Mouse (Mus musculus): ENCODE results near the gene Rfc4. TPM values are rescaled to one million over a fixed set of nuclear protein-coding genes. Genes with fewer than 3 reads are reported as not detected.

Gene Rfc4
- polyA plus RNA-seq, 1 experiment, result 0.98 TPM

DNA sequence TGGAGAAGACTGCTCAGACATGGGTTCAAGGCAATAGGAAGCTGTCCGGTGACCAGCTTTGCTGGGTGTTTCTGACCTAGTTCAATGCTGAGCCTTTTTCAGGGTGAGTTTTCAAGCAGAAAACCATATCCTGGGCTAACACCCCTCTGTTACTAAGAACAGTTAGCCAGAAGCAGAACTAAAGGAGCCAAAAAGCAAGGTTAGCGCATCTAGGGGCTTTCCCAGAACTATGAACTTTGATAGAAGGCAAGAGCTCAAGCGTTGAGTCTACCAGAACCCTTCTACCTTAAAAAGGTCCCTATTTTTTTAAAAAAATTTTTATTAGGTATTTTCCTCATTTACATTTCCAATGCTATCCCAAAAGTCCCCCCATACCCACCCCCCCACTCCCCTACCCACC lies 13.4 kb upstream of the Rfc4 start:
- Histone ChIP-seq H3K4me1 (ENCODE audit: control insufficient read depth, insufficient read depth, insufficient read length, low read length) (no peaks in the 10 kb centered on the region), H3K36me3 (ENCODE audit: control insufficient read depth, insufficient read depth, low read length) (no peaks in the 10 kb centered on the region), H3K27ac (ENCODE audit: insufficient read depth, low read depth, low read length) (no peak overlapping the region), H3K27me3 (ENCODE audit: control insufficient read depth, insufficient read depth, low read length) (no peaks in the 10 kb centered on the region), H3K4me3 (ENCODE audit: low read depth, low read length) (no peak overlapping the region)
- 86% methylated on average over 3 of the region's 3 CpGs for WGBS
- TF ChIP-seq POLR2A (IDR thresholded peaks at IDR 0.05; ENCODE audit: low read depth, low read length), result no peak
- no peak for TF ChIP-seq CTCF (IDR thresholded peaks at IDR 0.05; ENCODE audit: extremely low read depth, insufficient read length, insufficient replicate concordance, low read depth, low read length)

DNA sequence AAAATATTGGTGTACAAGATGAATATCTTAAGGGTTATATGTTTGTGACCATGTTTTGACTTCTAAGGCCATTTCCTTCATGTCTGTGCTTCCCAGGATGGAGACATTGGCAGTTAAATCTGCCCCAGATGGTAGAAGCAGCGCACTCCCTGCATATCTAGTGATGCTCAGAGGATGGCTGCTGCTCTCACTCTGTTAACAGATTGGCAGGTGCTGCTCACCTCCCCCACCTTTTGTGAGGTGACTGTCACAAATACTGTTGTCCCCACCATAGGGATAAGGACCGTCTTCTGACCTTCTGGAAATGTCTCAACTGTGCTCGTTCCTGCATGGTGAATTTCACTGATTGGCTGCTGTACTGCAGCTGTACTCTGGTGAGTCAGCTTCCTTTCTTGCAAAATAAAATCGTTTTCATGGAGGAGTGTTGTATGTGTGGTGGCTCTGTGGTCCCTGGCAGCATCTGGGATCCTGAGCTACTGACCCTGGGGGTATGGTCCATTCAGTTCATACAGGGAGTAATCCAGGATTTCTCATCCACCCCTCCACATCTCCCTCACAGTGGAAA lies 9.0 kb upstream of the Rfc4 start:
- no peaks in the 10 kb centered on the region for H3K4me1 ChIP-seq (ENCODE audit: control insufficient read depth, insufficient read depth, insufficient read length, low read length)
- 49% methylated on average over 4 of the region's 4 CpGs for WGBS
- H3K27ac ChIP-seq (ENCODE audit: insufficient read depth, low read depth, low read length), result no peak overlapping the region
- H3K36me3 ChIP-seq (ENCODE audit: control insufficient read depth, insufficient read depth, low read length), result no peaks in the 10 kb centered on the region
- TF ChIP-seq POLR2A (IDR thresholded peaks at IDR 0.05; ENCODE audit: low read depth, low read length), result no peak
- no peak for TF ChIP-seq CTCF (IDR thresholded peaks at IDR 0.05; ENCODE audit: extremely low read depth, insufficient read length, insufficient replicate concordance, low read depth, low read length)
- H3K27me3 ChIP-seq (ENCODE audit: control insufficient read depth, insufficient read depth, low read length), result no peaks in the 10 kb centered on the region
- no peak overlapping the region for H3K4me3 ChIP-seq (ENCODE audit: low read depth, low read length)

DNA sequence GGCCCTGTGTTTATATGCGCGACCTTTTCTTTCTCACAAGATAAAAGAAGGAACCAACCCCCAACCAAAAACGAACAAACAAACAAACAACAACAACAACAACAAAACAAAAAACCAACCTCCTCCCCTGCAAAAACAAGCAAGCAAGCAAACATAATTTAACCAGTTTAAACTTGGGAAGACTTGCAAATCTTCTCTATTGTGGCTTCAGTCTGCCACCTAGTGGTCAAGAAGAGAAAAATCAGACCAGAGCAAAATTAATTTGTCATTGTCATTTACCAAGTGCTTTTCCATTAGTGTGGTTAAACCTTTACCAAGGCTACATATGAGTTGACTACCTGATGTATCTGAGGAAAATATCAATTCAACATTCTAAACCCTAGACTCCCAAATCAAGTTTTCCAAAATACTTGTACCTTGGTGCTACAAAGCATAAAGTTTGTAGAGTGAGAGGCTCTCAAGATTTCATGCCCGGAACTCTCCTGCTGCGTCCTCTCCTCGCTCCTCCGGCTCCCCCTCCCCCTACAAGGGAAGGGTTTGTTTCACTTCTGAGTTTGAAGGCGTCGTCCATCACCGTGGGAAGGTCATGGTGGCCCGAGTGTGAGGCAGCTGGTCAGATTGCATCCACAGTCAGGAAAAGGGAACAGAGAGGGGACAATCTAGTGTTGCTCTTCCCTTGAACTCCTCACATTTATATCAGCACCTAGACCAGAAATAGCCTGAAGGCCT lies 8.0 kb upstream of the Rfc4 start:
- no peaks in the 10 kb centered on the region for H3K27me3 ChIP-seq (ENCODE audit: control insufficient read depth, insufficient read depth, low read length)
- H3K4me1 ChIP-seq (ENCODE audit: control insufficient read depth, insufficient read depth, insufficient read length, low read length), result no peaks in the 10 kb centered on the region
- no peaks in the 10 kb centered on the region for H3K36me3 ChIP-seq (ENCODE audit: control insufficient read depth, insufficient read depth, low read length)
- WGBS, result 17% methylated on average over 11 of the region's 11 CpGs
- TF ChIP-seq CTCF (IDR thresholded peaks at IDR 0.05; ENCODE audit: extremely low read depth, insufficient read length, insufficient replicate concordance, low read depth, low read length) (no peak), POLR2A (IDR thresholded peaks at IDR 0.05; ENCODE audit: low read depth, low read length) (no peak)
- no peak overlapping the region for H3K27ac ChIP-seq (ENCODE audit: insufficient read depth, low read depth, low read length)
- no peak overlapping the region for H3K4me3 ChIP-seq (ENCODE audit: low read depth, low read length)

DNA sequence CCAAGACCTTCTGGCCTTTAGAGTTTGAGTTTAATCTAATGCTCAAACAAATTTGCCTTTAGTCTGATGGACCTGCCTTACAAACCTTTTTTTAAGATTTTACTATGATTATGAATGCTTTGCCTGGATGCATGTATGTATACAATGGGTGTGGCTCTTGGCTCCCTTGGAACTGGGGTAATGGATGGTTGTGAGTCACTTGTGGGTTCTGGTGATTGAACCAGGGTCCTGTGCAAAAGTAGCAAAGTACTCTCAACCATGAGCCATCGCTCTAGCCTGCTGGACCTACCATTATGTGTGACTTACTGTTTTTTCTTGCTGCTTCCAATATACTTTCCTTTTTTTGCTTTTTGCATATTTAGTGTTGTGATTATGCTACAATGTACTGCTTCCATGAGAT lies 4.8 kb upstream of the Rfc4 start:
- Histone ChIP-seq H3K4me3 (ENCODE audit: low read depth, low read length) (no peak overlapping the region), H3K27ac (ENCODE audit: insufficient read depth, low read depth, low read length) (no peak overlapping the region), H3K4me1 (ENCODE audit: control insufficient read depth, insufficient read depth, insufficient read length, low read length) (peaks cover 2% of the 10 kb centered on the region; the same call in 1 of the 2 replicates), H3K27me3 (ENCODE audit: control insufficient read depth, insufficient read depth, low read length) (no peaks in the 10 kb centered on the region), H3K36me3 (ENCODE audit: control insufficient read depth, insufficient read depth, low read length) (no peaks in the 10 kb centered on the region)
- TF ChIP-seq CTCF (IDR thresholded peaks at IDR 0.05; ENCODE audit: extremely low read depth, insufficient read length, insufficient replicate concordance, low read depth, low read length) (no peak), POLR2A (IDR thresholded peaks at IDR 0.05; ENCODE audit: low read depth, low read length) (no peak)
- WGBS, result 92% methylated on average over 1 of the region's 1 CpGs

- no peaks in the 10 kb centered on the region for H3K27me3 ChIP-seq (ENCODE audit: control insufficient read depth, insufficient read depth, low read length)
- H3K4me3 ChIP-seq (ENCODE audit: low read depth, low read length), result no peak overlapping the region
- H3K4me1 ChIP-seq (ENCODE audit: control insufficient read depth, insufficient read depth, insufficient read length, low read length), result peaks cover 2% of the 10 kb centered on the region; the same call in 1 of the 2 replicates
- WGBS, result 85% methylated on average over 3 of the region's 3 CpGs
- no peaks in the 10 kb centered on the region for H3K36me3 ChIP-seq (ENCODE audit: control insufficient read depth, insufficient read depth, low read length)
- TF ChIP-seq POLR2A (IDR thresholded peaks at IDR 0.05; ENCODE audit: low read depth, low read length) (no peak), CTCF (IDR thresholded peaks at IDR 0.05; ENCODE audit: extremely low read depth, insufficient read length, insufficient replicate concordance, low read depth, low read length) (no peak)
- no peak overlapping the region for H3K27ac ChIP-seq (ENCODE audit: insufficient read depth, low read depth, low read length)
These were observed 2.8 kb upstream of the Rfc4 start for GRCm38 (mm10) chr16:23130303-23130702.

GRCm38 (mm10) chr16:23127311-23127672 lies 245 bp downstream of the Rfc4 start:
- peaks cover 2% of the 10 kb centered on the region; the same call in 1 of the 2 replicates for H3K4me1 ChIP-seq (ENCODE audit: control insufficient read depth, insufficient read depth, insufficient read length, low read length)
- TF ChIP-seq CTCF (IDR thresholded peaks at IDR 0.05; ENCODE audit: extremely low read depth, insufficient read length, insufficient replicate concordance, low read depth, low read length) (no peak), POLR2A (IDR thresholded peaks at IDR 0.05; ENCODE audit: low read depth, low read length) (no peak)
- H3K27me3 ChIP-seq (ENCODE audit: control insufficient read depth, insufficient read depth, low read length), result no peaks in the 10 kb centered on the region
- H3K36me3 ChIP-seq (ENCODE audit: control insufficient read depth, insufficient read depth, low read length), result peaks cover 3% of the 10 kb centered on the region
- H3K27ac ChIP-seq (ENCODE audit: insufficient read depth, low read depth, low read length), result no peak overlapping the region
- peak overlapping the region; percentile 71 for H3K4me3 ChIP-seq (ENCODE audit: low read depth, low read length)
- 1% methylated on average over 4 of the region's 4 CpGs for WGBS

DNA sequence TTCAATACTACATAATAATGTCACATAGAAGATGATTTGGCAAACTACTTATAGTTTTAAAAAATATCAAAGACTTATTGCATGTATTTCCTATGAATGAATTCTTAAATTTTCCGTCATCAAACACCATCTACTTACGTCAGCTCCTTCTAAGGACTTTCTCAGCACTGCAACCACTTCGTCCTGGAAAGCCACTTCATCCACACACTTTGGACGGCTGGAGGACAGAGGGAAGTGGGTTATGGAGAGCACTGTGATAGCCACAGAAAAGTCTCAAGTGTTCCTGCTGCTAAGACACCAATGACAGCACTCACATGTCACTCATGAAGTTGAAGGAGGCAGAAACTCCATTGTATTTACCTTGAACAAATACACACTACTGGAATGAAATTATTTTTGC lies 3.1 kb downstream of the Rfc4 start:
- Histone ChIP-seq H3K27ac (ENCODE audit: insufficient read depth, low read depth, low read length) (no peak overlapping the region), H3K36me3 (ENCODE audit: control insufficient read depth, insufficient read depth, low read length) (peaks cover 11% of the 10 kb centered on the region), H3K4me3 (ENCODE audit: low read depth, low read length) (no peak overlapping the region), H3K4me1 (ENCODE audit: control insufficient read depth, insufficient read depth, insufficient read length, low read length) (peaks cover 2% of the 10 kb centered on the region; the same call in 1 of the 2 replicates), H3K27me3 (ENCODE audit: control insufficient read depth, insufficient read depth, low read length) (no peaks in the 10 kb centered on the region)
- WGBS, result 92% methylated on average over 4 of the region's 4 CpGs
- TF ChIP-seq CTCF (IDR thresholded peaks at IDR 0.05; ENCODE audit: extremely low read depth, insufficient read length, insufficient replicate concordance, low read depth, low read length) (no peak), POLR2A (IDR thresholded peaks at IDR 0.05; ENCODE audit: low read depth, low read length) (no peak)

Data from small intestine, adult 2 months (tissue).